Mouse (Mus musculus) neutrophil, adult 83 days (primary cell): ENCODE measurements around the gene Clk3. TPM values are rescaled to one million over a fixed set of nuclear protein-coding genes. Genes with fewer than 3 reads are reported as not detected.

Experiments
- total RNA-seq, 2 experiments: library from RNA; stranded (reverse); gene quantifications; one replicate each; pipeline ENCODE4 v1.2.4; 2023

Clk3 gene
- total RNA-seq = 100 to 1,000 TPM; 130 to 131 TPM

GRCm38 (mm10) chr9:57765364-57766351 lies at the start of gene Clk3:
TSS of gene Clk3 (minus strand) at chr9:57765860.

DNA sequence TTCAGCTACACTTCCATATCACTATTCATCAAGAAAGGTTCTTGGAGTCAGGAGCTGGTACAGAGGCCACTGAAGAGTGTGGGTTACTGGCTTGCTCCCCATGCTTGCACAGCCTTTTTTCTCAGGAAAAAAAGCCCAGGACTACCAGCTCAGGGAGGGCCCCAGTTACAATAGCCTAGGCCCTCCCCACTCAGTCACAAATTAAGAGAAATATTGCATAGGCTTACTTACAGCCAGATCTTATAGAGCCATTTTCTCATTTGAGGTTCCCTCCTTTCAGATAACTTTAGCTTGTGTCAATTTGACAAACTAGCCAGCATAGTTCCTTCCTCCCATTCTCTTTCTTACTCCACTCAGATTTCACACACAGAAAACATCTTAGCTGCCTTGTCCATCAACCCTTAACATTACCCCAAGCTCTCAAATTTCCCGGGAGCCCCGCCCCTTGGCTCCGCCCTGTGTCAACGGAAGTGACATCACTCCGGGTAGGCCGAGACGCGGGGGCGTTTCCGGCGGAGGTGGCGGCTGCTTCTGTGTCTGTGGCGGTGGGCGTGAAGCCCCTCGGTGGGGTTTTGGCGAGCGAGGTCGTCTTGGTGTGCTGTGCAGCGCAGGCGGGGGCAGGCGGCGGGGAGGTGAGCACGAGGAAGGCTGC lies 57.5 kb downstream of the Clk3 start, which contains the start of gene Edc3:
Gene Edc3 (plus strand): TSS at position 473 of the 652 bp plus-strand sequence.

Other genes starting within 250 kb of the Clk3 start
- 100 to 1,000 TPM; 110 to 118 TPM for gene Cox5a, start 244.6 kb downstream of the Clk3 start, total RNA-seq
- 1 to 10 TPM; 8.2 to 9.1 TPM for gene Fam219b, start 228.3 kb downstream of the Clk3 start, total RNA-seq
- gene Mpi, start 213.1 kb downstream of the Clk3 start, total RNA-seq = 10 to 100 TPM; 10.6 to 11.7 TPM
- gene Scamp2, start 204.9 kb downstream of the Clk3 start, total RNA-seq = 100 to 1,000 TPM; 120 to 128 TPM
- gene Ulk3, start 176.4 kb downstream of the Clk3 start, total RNA-seq = 10 to 100 TPM; 31.1 to 32.8 TPM
- gene Cplx3, start 159.6 kb downstream of the Clk3 start, total RNA-seq = not detected
- not detected for gene Lman1l, start 145.1 kb downstream of the Clk3 start, total RNA-seq
- gene Csk, start 112.2 kb downstream of the Clk3 start, total RNA-seq = 100 to 1,000 TPM; 178 TPM
- gene Cyp1a2, start 82.2 kb downstream of the Clk3 start, total RNA-seq = not detected
- not detected for gene Cyp1a1, start 77.9 kb downstream of the Clk3 start, total RNA-seq
- 10 to 100 TPM; 13.3 to 16.1 TPM for gene Edc3, start 57.3 kb downstream of the Clk3 start, total RNA-seq
- gene Arid3b, start 70.9 kb upstream of the Clk3 start, total RNA-seq = 10 to 100 TPM; 41.0 to 44.8 TPM
- gene Ubl7, start 145.1 kb upstream of the Clk3 start, total RNA-seq = 10 to 100 TPM; 57.9 to 68.5 TPM
- 10 to 100 TPM; 23.3 to 25.0 TPM for gene Sema7a, start 174.3 kb upstream of the Clk3 start, total RNA-seq
- 1 to 10 TPM; 2.1 to 3.0 TPM for gene Cyp11a1, start 240.6 kb upstream of the Clk3 start, total RNA-seq